Mouse (Mus musculus) lung, adult 2 months (tissue): ENCODE results near the gene Slc23a2. TPM values are rescaled to one million over a fixed set of nuclear protein-coding genes. Genes with fewer than 3 reads are reported as not detected.

ENCODE experiments used
- DNase-seq: peaks from one replicate; pipeline ENCODE4 v3.0.0; 2022
- H3K4me1 ChIP-seq: fragments of 200-500 bp; 2 replicates; pipeline ENCODE4 v1.6.1; 2011; ENCODE audit warnings: low read length; ENCODE audit not compliant: control insufficient read depth, insufficient read depth
- H3K4me3 ChIP-seq: fragments of 200-500 bp; replicated peaks from 2 replicates; pipeline ENCODE3; 2011; ENCODE audit warnings: low read depth, mild to moderate bottlenecking, control low read depth, low read length; ENCODE audit errors: extremely low read depth
- CTCF ChIP-seq: fragments of 200-500 bp; IDR thresholded peaks from 2 replicates; pipeline ENCODE4 v1.5.1; 2011; ENCODE audit warnings: mild to moderate bottlenecking, low read length, control low read depth; ENCODE audit not compliant: insufficient read depth
- POLR2A ChIP-seq: fragments of 200-500 bp; IDR thresholded peaks from 2 replicates; pipeline ENCODE4 v1.6.1; 2011; ENCODE audit warnings: low read depth, mild to moderate bottlenecking, control low read depth, low read length, borderline replicate concordance; ENCODE audit errors: extremely low read depth
- WGBS: fragments of 180-500 bp; shearing (Covaris S2); methylation state at CpG from one replicate; pipeline ENCODE4 v1.1.7; 2018; 5-methylcytosine and 5-hydroxymethylcytosine counted together
- polyA plus RNA-seq: library from polyadenylated mRNA; depleted of rRNA; stranded (reverse); fragments of >200 nt; gene quantifications from 2 replicates; pipeline ENCODE4 v1.2.3, GENCODE M21; 2012

Gene Slc23a2
- polyA plus RNA-seq, 1 experiment: 82.2 TPM

DNA sequence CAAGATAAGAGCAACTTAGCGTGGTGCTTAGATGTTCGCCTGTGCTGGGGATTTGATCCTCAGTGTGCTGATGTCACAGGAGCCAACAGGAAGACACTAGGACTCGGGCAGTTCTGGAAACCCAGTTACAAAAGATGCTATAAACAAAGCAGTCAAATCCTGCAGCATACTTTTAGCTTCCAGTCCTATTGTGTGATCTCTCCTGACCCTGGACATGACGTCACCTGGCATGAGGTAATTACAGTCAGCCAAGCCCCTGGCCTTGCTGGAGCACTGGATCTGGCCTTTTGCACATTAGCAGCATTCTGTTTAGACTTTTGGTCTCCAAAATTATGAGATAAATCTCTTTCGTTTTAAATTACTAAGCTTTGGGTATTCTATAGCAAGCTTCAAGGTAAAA is 38.8 kb downstream of the Slc23a2 start:
- 42% methylated on average over 5 of the region's 5 CpGs for WGBS
- TF ChIP-seq POLR2A: no peak
- H3K4me3 ChIP-seq: no peak overlapping the region
- no peak for DNase-seq
- peaks cover 38% of the 10 kb centered on the region for H3K4me1 ChIP-seq

DNA sequence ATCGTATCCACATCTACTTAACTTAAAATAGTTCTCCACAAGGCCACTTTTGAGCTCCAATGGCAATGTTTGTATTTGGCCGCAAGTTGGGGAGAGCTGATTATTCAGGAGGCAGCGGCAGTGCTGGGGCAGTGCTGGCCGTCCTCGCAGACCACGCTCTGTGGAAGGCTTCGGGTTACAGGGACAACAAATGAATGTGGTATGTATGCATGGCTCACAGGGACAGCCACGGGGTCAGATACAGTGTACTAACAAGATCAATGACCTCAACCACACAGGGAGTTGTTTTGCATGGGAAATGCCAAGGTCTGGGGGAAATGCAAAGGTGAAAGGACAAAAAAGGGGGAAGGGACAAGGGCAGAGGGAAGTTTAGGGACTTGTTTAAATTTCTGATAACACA is 41.6 kb downstream of the Slc23a2 start:
- WGBS: 28% methylated on average over 8 of the region's 8 CpGs
- no peak for TF ChIP-seq POLR2A
- no peak for TF ChIP-seq CTCF
- no peak overlapping the region for H3K4me3 ChIP-seq
- H3K4me1 ChIP-seq: peaks cover 40% of the 10 kb centered on the region
- DNase-seq: no peak

DNA sequence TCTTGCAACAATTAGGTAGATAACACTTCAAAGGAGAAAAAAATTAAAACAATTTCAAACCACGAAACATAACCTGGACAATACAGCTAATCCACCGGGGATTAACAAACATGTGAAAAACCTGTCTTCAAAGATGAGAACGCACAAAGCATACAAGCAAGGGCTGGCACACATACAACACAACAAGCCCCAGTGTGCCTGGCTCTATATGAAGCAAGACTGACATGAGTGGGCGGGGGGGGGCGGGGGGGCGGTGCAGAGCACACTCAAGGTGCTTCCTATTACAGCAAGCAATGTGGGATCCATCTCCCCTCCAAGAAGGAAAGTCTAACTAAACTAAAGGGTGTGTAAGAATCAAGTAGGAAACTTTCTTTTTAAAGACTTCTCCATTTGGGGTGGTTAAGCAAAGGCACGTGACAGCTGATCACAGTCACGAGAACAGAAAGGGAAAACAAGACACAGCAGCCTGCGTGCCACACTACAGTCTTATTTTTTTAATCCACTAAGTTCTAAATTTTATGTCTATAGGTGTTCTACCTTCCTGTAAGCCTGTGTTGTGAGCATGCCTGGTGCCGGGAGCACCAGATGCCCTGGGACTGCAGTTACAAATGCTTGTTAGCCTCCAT is 42.3 kb downstream of the Slc23a2 start:
- peak overlapping the region; percentile 15 for H3K4me3 ChIP-seq
- H3K4me1 ChIP-seq: peaks cover 35% of the 10 kb centered on the region
- TF ChIP-seq POLR2A (no peak), CTCF (no peak)
- no peak for DNase-seq
- WGBS: 45% methylated on average over 10 of the region's 10 CpGs

DNA sequence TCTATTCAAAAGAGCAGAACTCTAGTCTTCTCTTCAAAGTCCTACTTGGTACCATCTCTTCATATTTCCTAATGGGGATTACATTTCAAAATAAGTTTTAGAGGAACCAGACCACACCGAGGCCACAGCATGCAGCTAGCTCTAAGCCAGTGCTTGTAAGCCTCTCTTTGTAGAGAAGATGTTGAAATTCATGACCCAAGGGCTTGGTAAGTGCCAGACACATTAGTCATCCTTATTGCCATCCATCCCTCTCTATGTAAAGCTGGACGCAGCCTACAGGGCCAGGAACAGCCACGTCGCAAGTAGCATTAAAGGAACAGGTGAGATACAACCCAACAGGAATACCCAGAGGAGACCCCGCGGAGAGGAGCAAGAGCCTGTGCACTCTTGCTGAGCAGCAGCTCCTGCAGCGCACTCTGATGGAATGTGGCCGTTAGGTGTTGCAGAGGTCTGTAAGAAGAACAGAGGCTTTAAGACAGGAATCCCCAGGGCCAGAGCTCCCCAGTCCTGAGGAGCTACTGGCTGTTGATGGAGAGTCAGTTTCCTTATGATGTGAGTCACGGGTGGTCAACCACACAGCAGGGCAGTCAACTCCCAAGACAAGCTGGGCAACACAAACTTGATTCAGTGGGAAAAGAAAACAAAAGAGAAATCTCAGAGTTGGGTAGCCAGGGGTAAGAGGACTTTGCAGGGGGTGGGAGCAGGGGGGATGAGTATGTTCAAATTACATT is 45.8 kb downstream of the Slc23a2 start:
- H3K4me3 ChIP-seq: no peak overlapping the region
- no peak for DNase-seq
- 67% methylated on average over 9 of the region's 9 CpGs for WGBS

DNA sequence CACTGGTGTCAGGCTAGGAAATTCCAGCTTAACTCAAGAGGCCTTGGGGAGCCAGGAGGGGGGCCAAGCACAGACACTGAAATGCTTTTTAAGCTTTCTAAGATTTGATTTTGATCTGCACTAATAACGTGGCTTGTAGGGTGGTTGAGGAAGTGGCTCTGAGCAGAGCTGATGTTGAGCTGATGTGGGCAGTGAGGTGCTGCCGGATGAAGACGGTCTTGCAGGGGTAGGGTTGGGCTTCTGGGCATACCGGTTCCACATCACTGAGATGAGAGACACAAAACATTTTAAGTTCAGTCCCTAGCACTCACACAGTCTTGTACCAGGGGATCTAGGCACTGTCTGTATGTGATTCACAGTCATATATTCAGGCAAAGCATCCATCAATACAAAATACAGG is 46.5 kb downstream of the Slc23a2 start:
- no peak for DNase-seq
- Histone ChIP-seq H3K4me1 (peaks cover 16% of the 10 kb centered on the region), H3K4me3 (no peak overlapping the region)
- WGBS: 80% methylated on average over 4 of the region's 4 CpGs
- TF ChIP-seq POLR2A (no peak), CTCF (no peak)

More for the DNA sequence above, 45.8 kb downstream of the Slc23a2 start:
- no peak for TF ChIP-seq CTCF
- no peak for TF ChIP-seq POLR2A
- H3K4me1 ChIP-seq: peaks cover 17% of the 10 kb centered on the region

DNA sequence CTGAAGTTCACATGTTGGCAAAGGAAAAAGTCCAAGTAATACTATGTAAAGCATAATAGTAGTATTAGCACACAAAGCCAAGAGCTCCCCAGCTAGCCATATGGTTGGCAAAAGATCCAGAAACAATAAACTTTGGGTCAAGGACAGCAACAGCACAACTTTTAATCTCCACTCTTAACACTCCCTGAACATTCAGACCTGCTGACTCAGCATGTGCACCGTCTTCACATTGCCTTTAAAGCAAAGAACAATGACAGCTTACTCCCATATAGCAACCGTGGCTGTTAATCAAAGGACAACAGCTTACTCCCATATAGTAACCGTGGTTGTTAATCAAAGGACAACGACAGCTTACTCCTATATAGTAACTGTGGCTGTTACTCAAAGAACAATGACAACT is 48.3 kb downstream of the Slc23a2 start:
- 68% methylated on average over 4 of the region's 4 CpGs for WGBS
- peaks cover 14% of the 10 kb centered on the region for H3K4me1 ChIP-seq

DNA sequence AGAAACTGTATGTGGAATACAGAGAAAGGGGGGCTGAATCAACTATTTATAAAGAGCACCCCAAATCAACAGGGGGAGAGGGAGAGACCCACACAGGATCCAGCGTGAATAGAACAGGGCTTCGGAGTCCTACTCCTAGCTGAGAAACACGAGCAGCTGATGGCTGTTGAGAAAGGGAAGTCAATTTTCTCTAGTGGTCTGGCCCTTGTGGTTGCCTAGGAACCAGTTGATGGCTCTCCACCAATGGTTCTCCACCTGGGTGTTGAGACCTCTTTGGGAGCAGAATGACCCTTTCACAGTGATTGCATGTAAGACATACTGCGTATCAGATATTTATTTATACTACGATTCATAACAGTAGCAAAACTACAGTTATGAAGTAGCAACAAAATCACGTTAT is 49.1 kb downstream of the Slc23a2 start:
- DNase-seq: peak; percentile 56
- Histone ChIP-seq H3K4me1 (peaks cover 14% of the 10 kb centered on the region), H3K4me3 (no peak overlapping the region)
- TF ChIP-seq CTCF: no peak
- 62% methylated on average over 6 of the region's 6 CpGs for WGBS

More for the DNA sequence above, 48.3 kb downstream of the Slc23a2 start:
- TF ChIP-seq POLR2A: no peak
- TF ChIP-seq CTCF: no peak
- no peak overlapping the region for H3K4me3 ChIP-seq
- DNase-seq: no peak

DNA sequence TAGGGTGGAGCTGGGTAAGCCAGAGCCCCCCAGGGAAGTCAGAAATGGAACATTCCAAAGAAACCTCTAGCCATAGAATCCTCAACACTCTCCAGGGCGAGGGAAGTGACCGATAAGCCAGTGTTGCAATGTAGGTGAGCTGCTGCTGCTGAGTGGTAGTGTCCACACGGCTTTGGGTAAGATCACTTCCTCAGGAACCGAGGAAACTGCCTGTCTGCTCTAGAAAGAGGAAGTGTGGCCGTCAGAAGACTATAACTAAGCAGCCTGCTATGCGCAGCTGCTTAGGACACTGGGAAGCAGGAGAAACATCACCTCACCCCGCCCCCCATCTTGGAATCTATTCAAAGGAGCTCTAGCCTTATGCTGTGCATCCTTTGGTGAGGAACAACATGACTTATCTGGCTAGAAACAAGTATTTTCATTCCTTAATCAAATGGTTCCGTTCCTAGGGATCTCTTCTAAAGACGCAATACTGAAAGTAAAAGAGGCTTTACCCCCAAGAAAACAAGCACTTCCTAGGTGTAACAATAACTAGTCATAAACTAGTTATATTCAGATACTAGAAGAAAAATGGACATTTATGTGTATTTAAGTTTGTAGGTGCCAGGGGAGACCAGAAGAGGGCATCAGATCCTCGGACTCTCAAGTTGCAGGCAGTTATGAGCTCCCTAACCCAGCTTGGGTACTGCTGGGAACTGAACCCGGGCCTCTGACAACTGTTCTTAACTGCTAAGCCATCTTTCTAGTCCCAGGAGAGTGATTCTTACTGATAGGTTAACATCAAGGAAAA is 50.3 kb downstream of the Slc23a2 start:
- DNase-seq: peak; percentile 49
- H3K4me3 ChIP-seq: peak overlapping the region; percentile 21
- 50% methylated on average over 11 of the region's 11 CpGs for WGBS
- TF ChIP-seq POLR2A: no peak
- no peak for TF ChIP-seq CTCF
- H3K4me1 ChIP-seq: peaks cover 14% of the 10 kb centered on the region

DNA sequence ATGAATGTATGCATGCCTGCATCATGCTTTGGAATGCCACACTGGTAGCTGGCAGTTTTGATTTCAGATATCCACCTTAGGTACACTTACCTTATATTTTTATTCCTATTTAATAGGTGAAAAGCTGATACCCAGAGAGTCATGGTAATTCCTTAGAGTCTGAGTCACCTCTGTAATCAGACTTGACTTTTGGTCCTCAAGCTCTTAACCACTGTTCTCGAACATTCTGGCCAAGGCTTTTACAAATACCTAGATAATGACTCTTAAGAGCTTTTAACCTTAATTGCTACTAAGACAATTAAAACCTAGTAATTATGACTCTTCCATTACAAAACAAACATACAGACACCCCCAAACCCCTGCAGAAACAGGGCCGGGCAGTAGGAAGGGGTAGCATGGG is 51.2 kb downstream of the Slc23a2 start:
- no peak for DNase-seq
- Histone ChIP-seq H3K4me3 (no peak overlapping the region), H3K4me1 (peaks cover 9% of the 10 kb centered on the region)
- TF ChIP-seq POLR2A (no peak), CTCF (no peak)
- WGBS: 59% methylated on average over 2 of the region's 2 CpGs
